Mouse (Mus musculus) liver (tissue): ENCODE measurements around the gene Fam3b.

Experiments
- DNase-seq: peaks from one replicate; pipeline ENCODE4 v3.0.0-alpha.2; 2020; ENCODE audit warnings: mixed read lengths

Fam3b gene

GRCm38 (mm10) chr16:97514099-97514940 lies at the start of gene Fam3b:
TSS of gene Fam3b (minus strand) at chr16:97514816.
- no peak for DNase-seq

GRCm38 (mm10) chr16:97544340-97544739 lies 29.7 kb upstream of the Fam3b start:
- DNase-seq = no peak

GRCm38 (mm10) chr16:97536859-97537258 lies 22.2 kb upstream of the Fam3b start:
- no peak for DNase-seq

DNA sequence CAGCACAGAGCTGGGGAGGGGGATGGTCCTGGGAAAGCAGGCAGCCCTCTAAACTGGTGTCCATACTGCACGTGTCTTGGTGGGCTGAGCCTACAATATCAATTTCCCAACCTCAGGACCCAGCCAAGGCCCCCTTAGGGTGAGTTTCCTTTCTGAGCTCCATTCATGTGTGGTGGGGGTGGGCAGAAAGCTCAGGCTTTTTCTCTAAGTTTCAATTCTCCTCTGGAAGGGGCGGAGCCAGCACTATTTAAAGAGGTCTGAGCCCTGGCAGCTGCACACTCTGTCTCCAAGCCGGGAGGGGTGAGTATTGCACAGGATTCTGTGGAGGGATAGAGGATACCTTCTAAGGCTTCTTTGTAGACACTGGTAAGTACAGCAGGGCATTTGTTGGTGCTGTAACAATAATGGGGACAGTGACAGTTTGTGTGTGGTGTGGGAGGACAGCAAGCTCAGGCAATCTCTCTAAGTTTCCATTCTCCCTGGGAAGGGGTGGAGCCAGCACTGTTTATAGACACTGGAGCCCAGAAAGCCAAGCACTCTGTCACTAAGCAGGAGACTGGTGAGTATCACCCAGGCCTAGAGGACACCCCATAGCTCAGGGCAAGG lies 21.3 kb upstream of the Fam3b start:
- DNase-seq = peak; percentile 44

DNA sequence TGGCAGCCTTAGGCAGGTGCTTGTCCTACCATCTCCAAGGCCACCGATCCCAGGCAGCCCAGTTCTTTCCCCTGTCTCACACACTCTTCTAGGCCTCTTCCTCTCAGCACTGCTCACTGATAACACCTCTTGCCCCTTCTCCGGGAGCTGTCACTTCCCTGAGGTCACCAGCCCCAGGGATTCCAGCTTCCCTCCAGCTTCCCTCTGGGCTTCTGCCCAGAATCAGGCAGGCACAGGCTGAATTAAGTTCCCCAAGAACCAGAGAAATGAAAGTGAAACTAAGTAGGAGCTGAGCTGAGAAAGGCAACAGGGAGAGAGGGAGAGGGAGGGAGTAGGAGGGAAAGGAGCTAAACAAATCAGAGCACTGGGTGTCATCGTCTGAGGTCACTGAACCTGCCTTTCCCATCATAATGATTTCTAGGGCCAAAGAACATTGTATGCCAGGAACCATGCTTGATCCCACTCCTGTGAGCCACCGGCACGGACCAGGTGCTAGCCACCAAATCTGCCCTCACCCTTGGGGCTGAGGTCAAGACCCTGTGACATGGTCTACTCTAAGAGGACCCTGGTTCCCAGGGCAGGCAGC lies 20.4 kb upstream of the Fam3b start:
- peak; percentile 27 for DNase-seq

- DNase-seq = no peak
These were observed 19.8 kb upstream of the Fam3b start for GRCm38 (mm10) chr16:97534448-97534847.

- no peak for DNase-seq
These were observed 19.1 kb upstream of the Fam3b start for GRCm38 (mm10) chr16:97533751-97534150.

DNA sequence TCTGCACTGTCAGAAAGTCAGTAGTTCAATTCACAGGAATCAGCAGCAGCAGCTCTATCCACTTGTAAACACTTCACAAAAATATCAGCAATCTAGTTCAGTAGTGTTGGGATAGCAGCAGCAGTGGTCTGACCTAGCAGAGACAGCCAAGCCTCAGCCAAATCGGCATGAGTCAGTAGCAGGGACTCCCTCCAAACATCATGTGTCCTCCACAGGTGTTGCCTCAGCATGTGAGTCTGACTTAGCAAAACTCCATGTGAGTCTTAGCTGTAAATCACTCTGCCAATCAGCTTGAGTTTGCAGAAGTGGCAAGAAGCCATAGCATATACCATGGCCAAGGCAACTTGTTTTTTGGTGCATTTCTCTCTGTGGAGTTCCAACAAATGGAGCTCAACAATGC lies 18.5 kb upstream of the Fam3b start:
- DNase-seq = no peak

DNA sequence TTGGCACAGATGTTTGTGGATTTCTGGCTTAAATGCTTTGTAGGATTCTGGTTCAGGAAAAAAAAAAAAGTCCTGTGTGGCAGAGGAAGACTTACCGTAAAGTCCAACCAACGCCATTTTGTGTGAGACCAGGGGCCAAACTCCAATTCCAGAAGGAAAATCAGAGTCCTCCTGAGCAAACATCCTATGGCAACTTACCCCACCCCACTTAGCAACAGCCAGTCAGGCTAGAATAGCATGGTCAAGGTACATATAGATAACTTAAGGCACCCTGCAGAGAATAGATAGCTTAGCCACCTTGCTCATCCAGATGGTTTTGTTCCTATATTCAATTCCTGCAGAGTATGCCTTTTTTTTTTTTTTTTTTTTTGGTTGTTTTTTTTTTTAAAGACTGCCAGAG lies 14.6 kb upstream of the Fam3b start:
- no peak for DNase-seq

DNA sequence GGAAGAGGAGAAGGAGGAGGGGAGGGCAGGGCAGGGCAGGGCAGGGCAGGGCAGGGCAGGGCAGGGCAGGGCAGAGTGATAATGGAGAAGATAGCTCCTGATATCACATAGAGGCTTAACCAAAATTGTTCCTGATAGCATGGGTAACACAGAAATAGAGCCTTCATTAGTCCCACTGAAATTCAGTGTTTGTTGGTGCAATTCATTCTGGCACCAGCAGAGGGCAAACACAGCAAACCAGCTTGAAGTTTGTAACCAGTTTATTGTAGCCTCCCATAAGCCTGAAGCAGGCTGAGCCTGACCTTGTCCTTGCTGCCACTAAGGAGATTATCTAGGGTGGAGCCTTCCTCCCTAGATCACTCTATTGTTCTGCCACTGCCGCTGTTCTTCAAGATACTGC lies 8.4 kb upstream of the Fam3b start:
- peak; percentile 60 for DNase-seq

DNA sequence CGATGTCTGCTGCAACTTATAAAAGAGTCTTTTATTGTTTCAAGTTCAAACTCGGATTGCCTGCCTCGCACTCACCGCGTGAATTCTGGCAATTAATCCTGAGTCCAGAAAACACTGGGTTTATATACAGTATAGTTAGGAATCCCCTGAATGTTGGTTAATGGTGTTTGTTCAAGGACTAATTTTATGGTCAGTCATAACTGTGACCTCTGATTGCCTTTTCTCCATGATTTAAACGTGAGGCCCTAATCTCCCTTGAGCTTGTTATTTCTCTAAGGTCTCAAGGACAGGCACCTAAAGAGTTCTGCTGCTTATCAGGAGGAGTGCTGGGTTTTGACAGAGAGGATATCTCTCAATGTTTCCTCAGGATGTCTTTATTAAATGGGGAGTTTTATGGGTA lies 7.4 kb upstream of the Fam3b start:
- DNase-seq = no peak

DNA sequence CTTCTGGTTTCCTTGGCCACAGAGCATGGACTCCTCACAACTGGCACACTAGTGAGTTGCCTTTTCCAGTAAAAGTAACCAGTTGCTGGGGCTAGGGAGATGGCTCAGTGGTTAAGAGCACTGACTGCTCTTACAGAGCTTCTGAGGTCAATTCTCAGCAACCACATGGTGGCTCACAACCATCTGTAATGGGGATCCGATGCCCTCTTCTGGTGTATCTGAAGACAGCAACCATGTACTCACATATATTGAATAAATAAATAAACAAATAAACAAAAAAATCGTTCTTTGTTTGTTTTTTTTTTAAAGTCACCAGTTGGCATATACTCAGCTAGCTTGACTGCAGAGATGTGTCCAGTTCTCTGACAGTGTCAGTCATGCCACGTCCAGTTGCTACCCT lies 1.7 kb upstream of the Fam3b start:
- no peak for DNase-seq

DNA sequence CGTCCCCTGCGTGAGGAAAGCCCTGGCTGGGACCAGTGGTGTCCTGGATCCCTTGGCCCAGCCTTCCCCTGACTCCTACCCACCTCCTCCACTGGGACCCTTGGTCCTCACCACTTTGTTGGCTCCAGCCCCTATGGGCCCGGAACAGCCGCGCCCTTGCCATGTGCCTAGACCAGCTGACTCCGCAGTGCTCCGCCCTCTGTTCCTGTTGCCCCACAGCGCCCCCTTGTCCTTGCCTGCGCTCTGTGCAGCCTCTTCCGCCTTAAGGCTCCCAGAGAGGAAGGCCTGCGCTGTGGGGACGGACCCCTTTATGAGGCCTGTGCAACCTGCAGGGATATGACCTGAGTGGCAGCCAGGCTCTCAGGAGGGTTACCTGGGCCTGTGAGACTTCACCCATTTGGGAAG lies 2.3 kb downstream of the Fam3b start:
- DNase-seq = peak; percentile 13

GRCm38 (mm10) chr16:97511495-97511894 lies 3.1 kb downstream of the Fam3b start:
- no peak for DNase-seq

GRCm38 (mm10) chr16:97510849-97511248 lies 3.8 kb downstream of the Fam3b start:
- no peak for DNase-seq

GRCm38 (mm10) chr16:97507783-97508182 lies 6.8 kb downstream of the Fam3b start:
- DNase-seq = no peak

GRCm38 (mm10) chr16:97504793-97505192 lies 9.8 kb downstream of the Fam3b start:
- DNase-seq = no peak

- no peak for DNase-seq
These were observed 10.8 kb downstream of the Fam3b start for GRCm38 (mm10) chr16:97503849-97504248.

- DNase-seq = no peak
These were observed 13.7 kb downstream of the Fam3b start for GRCm38 (mm10) chr16:97500901-97501300.

DNA sequence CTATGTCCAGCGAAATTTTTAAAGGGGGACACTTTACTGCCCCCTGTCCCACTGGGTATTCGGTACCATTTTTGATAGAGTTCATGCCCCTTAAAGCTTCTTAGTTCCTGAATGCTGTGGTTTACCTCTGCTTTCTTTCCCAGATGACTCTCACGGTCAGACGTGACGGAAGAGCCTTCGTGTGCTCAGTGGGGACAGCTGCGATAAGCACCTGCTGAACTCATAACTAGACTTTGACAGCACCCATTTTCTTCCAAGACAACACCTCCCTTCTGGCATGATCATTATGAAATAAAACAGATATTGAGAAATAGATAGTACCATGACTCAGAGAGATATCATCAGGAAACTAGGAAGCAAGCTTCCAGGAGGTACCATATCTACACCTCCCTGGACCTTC lies 15.2 kb downstream of the Fam3b start:
- DNase-seq = no peak

DNA sequence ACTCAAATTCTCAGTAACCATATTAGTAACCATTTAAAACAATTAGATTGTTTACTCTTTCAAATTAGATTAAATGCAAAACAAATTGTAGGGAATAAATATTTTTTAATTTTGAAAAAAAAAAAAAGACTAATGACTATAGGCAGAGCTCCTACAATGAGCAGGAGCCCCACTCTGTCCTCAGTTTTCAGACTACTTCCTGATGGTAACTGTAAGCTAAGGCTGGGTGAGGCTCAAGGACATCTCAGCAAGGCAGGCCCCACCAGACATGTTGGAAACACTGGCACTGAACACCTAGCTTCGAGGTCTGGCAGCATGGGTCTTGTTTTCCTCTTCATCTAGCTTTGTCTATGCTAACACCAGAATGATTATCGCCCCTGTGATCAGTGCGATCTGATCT lies 16.5 kb downstream of the Fam3b start:
- DNase-seq = no peak

GRCm38 (mm10) chr16:97497682-97498081 lies 16.9 kb downstream of the Fam3b start:
- DNase-seq = peak; percentile 43

DNA sequence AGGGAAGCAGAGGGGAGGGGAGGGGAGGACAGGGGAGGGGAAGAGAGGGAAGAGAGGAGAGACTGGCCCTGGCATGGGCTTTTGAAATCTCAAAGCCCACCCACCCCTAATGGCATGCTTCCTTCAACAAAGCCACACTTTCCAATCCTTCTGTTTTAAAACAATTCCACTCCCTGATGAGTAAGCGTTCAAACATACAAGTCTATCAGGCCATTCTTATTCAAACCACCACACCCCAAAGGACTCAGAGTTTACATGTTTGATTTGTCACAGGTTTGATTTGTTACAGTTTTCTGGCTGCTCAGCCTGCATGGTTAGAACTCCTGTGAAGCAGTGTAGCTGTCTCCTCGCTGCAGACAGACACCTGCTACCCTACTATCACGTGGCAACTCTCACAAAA lies 18.6 kb downstream of the Fam3b start:
- DNase-seq = no peak

GRCm38 (mm10) chr16:97492369-97492768 lies 22.2 kb downstream of the Fam3b start:
- DNase-seq = no peak
